Mouse (Mus musculus): Measurements from ENCODE around the gene Il18bp. TPM values are rescaled to one million over a fixed set of nuclear protein-coding genes. Genes with fewer than 3 reads are reported as not detected.
A peak's percentile ranks its signal among the peaks of the same experiment; 100 is the strongest.
"Not testable (repeated sequence)": the region's sequence is repeated elsewhere in the genome, so short reads cannot be mapped to it uniquely, and the experiment has no call there.

Gene Il18bp
- total RNA-seq (2021): 10 to 100 TPM in 1 of 2 experiments, 1 to 10 TPM in 1; 7.5 to 11.6 TPM
- long read RNA-seq, experiment 1, partial matches to known transcripts: 0 of 1 reads
- long read RNA-seq, experiment 1, other reads (novel, unspliced or antisense): 1 of 1 reads
- long read RNA-seq, experiment 2, partial matches to known transcripts: 0 of 1 reads
- long read RNA-seq, experiment 2, other reads (novel, unspliced or antisense): 1 of 1 reads

- DNase-seq (ENCODE audit: low spot score in 2 of 2): no peak
- peak within 1 kb of the TSS; percentile 12; the same call in 1 of the 2 replicates for H3K27ac ChIP-seq
Measured at GRCm38 (mm10) chr7:102018590-102018989, at the start of gene Il18bp. Il18bp (minus strand) TSS chr7:102018690.

GRCm38 (mm10) chr7:102066363-102066762, 47.9 kb upstream of the Il18bp start:
- no peak for TF ChIP-seq CTCF (conservative IDR thresholded peaks at IDR 0.05)
- H3K27ac ChIP-seq: no peak overlapping the region
- H3K4me3 ChIP-seq: peak overlapping the region; percentile 91
- no peak for DNase-seq (ENCODE audit: low spot score in 2 of 2)

More at GRCm38 (mm10) chr7:102018590-102018989, at the start of gene Il18bp:
- TF ChIP-seq CTCF (conservative IDR thresholded peaks at IDR 0.05): no peak
- H3K4me3 ChIP-seq: no peak within 1 kb of the TSS; the same call in 1 of the 2 replicates

GRCm38 (mm10) chr7:102065046-102065891, 46.8 kb upstream of the Il18bp start, which contains the start of the genes Rnf121, Xndc1 and Xntrpc:
Rnf121 (minus strand) TSS chr7:102065469.
Xndc1 (plus strand) TSS chr7:102065511.
Xntrpc (plus strand) TSS chr7:102065713.
- DNase-seq (ENCODE audit: low spot score in 2 of 2): peak; percentile 93 to 94
- peak within 1 kb of the TSS; percentile 92 for H3K27ac ChIP-seq
- no peak for TF ChIP-seq CTCF (conservative IDR thresholded peaks at IDR 0.05)

DNA sequence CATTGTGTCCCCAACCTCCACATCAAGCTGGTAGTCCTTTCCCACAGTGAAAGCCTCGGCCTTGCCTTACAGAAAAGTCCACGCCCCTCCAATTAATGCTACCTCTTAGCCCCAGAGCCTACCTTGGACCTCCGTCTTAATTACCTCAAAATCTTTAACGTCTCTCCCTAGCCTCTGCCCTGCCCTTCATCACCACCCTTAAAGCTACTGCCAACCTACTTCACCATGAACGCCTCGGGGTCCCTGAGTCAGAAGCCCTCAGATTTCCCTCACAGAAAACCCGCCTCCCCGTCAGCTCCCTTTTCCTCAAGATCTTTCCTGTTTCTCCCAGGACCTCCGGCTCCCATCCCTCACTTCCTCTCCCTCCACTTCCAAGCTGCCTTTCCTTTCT, 46.2 kb upstream of the Il18bp start:
- no peak for TF ChIP-seq CTCF (conservative IDR thresholded peaks at IDR 0.05)
- peak overlapping the region; percentile 92 for H3K27ac ChIP-seq
- peak overlapping the region; percentile 91 for H3K4me3 ChIP-seq
- DNase-seq (ENCODE audit: low spot score in 2 of 2): no peak

More at GRCm38 (mm10) chr7:102065046-102065891, 46.8 kb upstream of the Il18bp start, which contains the start of the genes Rnf121, Xndc1 and Xntrpc:
- H3K4me3 ChIP-seq: peak within 1 kb of the TSS; percentile 91

DNA sequence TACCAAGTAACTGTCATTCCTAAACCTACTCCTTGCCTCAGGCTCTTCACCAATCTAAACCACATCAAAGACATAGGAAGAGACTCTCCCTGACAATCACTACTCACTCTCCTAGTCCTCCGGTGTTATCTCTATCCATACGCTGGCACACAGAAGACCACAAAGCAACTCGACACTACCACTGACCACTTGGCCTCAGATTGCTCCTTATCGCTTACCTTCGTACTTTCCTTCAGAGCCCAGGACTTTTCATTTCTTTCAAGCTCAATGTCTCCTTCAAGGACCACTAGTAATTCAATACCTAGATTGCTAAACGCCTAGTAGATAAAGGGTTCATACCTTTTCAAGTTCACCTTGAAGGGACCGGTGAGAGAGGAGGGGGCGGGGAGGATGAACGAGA, 45.4 kb upstream of the Il18bp start:
- no peak for DNase-seq (ENCODE audit: low spot score in 2 of 2)
- no peak overlapping the region for H3K27ac ChIP-seq
- no peak for TF ChIP-seq CTCF (conservative IDR thresholded peaks at IDR 0.05)
- H3K4me3 ChIP-seq: peak overlapping the region; percentile 91

- Histone ChIP-seq H3K27ac (no peak overlapping the region), H3K4me3 (no peak overlapping the region)
- TF ChIP-seq CTCF (conservative IDR thresholded peaks at IDR 0.05): no peak
- DNase-seq (ENCODE audit: low spot score in 2 of 2): no peak
Measured at GRCm38 (mm10) chr7:102062203-102062602, 43.7 kb upstream of the Il18bp start.

- Histone ChIP-seq H3K4me3 (no peak overlapping the region), H3K27ac (no peak overlapping the region)
- no peak for TF ChIP-seq CTCF (conservative IDR thresholded peaks at IDR 0.05)
- DNase-seq (ENCODE audit: low spot score in 2 of 2): no peak
Measured at GRCm38 (mm10) chr7:102061353-102061752, 42.9 kb upstream of the Il18bp start.

DNA sequence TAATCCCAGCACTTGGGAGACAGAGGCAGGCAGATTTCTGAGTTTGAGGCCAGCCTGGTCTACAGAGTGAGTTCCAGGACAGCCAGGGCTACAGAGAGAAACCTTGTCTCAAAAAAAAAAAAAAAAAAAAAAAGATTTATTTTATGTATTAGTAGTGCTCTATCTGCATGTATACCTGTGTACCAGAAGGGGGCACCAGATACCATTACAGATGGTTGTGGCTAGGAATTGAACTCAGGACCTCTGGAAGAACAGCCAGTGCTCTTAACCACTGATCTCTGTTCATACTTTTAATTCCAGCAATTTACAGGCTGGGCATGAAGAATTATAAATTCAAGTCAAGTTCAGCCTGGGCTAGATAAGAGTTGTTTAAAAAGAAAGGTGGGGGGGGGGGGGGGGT, 30.0 kb upstream of the Il18bp start:
- peak; percentile 63 for TF ChIP-seq CTCF (conservative IDR thresholded peaks at IDR 0.05)
- not testable (repeated sequence) for H3K27ac ChIP-seq; H3K4me3 ChIP-seq; DNase-seq (ENCODE audit: low spot score in 2 of 2)

- no peak for DNase-seq (ENCODE audit: low spot score in 2 of 2)
- Histone ChIP-seq H3K27ac (no peak overlapping the region), H3K4me3 (no peak overlapping the region)
- TF ChIP-seq CTCF (conservative IDR thresholded peaks at IDR 0.05): no peak
Measured at GRCm38 (mm10) chr7:102042314-102042713, 23.8 kb upstream of the Il18bp start.

GRCm38 (mm10) chr7:102037318-102037717, 18.8 kb upstream of the Il18bp start:
- peak overlapping the region; percentile 51; the same call in 1 of the 2 replicates for H3K27ac ChIP-seq
- DNase-seq (ENCODE audit: low spot score in 2 of 2): no peak
- TF ChIP-seq CTCF (conservative IDR thresholded peaks at IDR 0.05): no peak
- no peak overlapping the region for H3K4me3 ChIP-seq

GRCm38 (mm10) chr7:102035534-102035933, 17.0 kb upstream of the Il18bp start:
- no peak for TF ChIP-seq CTCF (conservative IDR thresholded peaks at IDR 0.05)
- H3K4me3 ChIP-seq: no peak overlapping the region
- no peak for DNase-seq (ENCODE audit: low spot score in 2 of 2)
- no peak overlapping the region for H3K27ac ChIP-seq

GRCm38 (mm10) chr7:102034904-102035303, 16.4 kb upstream of the Il18bp start:
- no peak overlapping the region for H3K4me3 ChIP-seq
- H3K27ac ChIP-seq: no peak overlapping the region
- TF ChIP-seq CTCF (conservative IDR thresholded peaks at IDR 0.05): peak; percentile 63
- no peak for DNase-seq (ENCODE audit: low spot score in 2 of 2)

Measured in layer of hippocampus, adult 2 months (tissue).